Mouse (Mus musculus) right cerebral cortex, postnatal 4 days (tissue): ENCODE results near the gene Olfr750.

Experiments
- DNase-seq: peaks from one replicate; pipeline ENCODE4 v3.0.0-alpha.2; 2022

The Olfr750 gene

GRCm38 (mm10) chr14:51088166-51088969 is 14.1 kb upstream of the Olfr750 start:
- peak; percentile 79 for DNase-seq

GRCm38 (mm10) chr14:51087762-51088161 is 13.5 kb upstream of the Olfr750 start:
- no peak for DNase-seq

- no peak for DNase-seq
Observed at GRCm38 (mm10) chr14:51085911-51086310, 11.7 kb upstream of the Olfr750 start.

DNA sequence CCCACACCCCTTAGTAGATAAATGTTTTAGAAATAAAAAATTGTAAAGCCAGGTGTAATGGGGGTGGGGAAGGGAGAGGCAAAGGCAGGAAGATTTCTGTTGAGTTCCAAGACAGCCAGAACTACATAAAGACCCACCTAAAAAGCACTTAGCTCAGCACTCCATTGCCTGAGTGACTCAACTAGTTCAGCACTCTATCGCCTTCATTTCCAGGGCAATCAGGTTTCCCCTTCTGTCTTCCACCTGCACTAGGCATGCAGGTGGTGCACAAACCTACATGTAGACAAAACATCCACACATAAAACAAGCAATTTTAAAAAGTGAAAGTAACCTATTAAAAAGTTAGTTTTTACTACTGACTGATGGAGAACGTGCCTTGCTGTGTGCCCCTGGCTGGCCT is 10.9 kb upstream of the Olfr750 start:
- DNase-seq = no peak

DNA sequence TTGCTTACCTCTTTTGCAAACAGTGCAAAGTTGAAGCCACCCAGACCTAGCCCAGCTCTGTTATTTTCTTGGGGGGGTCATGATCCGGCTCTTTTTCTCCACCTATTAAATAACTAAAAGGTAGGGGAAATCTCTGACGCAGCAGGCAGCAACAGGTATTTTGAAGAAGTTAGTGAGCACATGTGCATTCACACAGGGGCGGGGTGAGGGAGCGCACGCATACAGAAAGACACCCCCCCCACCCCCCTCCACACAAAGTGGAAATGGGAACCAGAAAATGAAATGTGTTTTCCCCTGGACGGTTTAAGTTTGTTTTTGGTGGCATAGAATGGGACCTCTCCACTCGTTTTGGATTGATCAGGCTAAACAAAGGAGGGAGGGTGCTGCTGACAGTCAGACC is 9.6 kb upstream of the Olfr750 start:
- DNase-seq = no peak

GRCm38 (mm10) chr14:51082599-51083581 is 8.7 kb upstream of the Olfr750 start:
- DNase-seq = peak; percentile 59

- DNase-seq = no peak
Observed at GRCm38 (mm10) chr14:51081035-51081434, 6.8 kb upstream of the Olfr750 start.

- DNase-seq = no peak
Observed at GRCm38 (mm10) chr14:51079180-51079579, 4.9 kb upstream of the Olfr750 start.

- peak; percentile 42 for DNase-seq
Observed at GRCm38 (mm10) chr14:51069617-51070016, 4.6 kb downstream of the Olfr750 start.

GRCm38 (mm10) chr14:51068956-51069355 is 5.3 kb downstream of the Olfr750 start:
- no peak for DNase-seq

DNA sequence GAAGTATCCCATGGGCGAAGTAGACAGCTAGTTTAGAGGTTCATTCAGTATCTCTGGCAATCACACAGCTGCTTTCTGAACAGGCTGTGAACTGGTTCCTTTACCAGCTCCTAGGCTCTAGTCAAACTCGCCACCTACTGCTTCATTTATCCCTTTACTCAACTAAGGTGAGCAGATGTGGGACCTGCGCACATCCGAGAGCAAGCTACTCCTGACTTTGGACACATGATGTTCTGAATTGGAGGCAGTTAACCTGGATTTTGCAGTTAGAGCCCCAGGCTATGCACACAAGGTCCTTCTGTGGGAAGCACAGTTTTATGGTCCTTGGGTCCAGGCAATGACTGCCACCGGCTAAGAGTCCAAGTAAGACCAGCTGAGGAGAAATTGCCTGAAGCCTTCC is 13.5 kb downstream of the Olfr750 start:
- no peak for DNase-seq

DNA sequence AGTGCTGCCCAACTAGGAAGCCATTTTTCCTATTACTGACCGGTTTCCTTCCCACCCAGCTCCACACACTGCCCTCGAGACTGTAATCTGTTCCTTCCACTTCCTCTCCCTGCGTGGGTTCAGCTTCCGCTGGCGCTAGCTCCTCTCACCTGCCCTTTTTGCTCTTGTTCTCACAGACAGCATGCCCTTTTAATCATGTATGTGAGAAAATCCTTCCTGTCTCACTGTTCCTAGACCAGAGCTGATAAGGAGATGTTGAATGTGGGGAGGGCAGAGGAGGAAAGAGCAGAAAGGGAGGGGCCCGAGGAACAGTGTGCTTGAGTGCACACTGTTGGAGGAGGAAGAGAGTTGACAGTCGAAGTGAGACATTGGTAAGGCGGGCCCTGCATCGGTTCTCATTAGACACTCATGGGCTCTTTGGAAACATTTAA is 16.8 kb downstream of the Olfr750 start, which contains the start of gene Rnase12:
Gene Rnase12, minus strand, starts transcription at position 261 of the 431 bp plus-strand sequence.
- DNase-seq = no peak

DNA sequence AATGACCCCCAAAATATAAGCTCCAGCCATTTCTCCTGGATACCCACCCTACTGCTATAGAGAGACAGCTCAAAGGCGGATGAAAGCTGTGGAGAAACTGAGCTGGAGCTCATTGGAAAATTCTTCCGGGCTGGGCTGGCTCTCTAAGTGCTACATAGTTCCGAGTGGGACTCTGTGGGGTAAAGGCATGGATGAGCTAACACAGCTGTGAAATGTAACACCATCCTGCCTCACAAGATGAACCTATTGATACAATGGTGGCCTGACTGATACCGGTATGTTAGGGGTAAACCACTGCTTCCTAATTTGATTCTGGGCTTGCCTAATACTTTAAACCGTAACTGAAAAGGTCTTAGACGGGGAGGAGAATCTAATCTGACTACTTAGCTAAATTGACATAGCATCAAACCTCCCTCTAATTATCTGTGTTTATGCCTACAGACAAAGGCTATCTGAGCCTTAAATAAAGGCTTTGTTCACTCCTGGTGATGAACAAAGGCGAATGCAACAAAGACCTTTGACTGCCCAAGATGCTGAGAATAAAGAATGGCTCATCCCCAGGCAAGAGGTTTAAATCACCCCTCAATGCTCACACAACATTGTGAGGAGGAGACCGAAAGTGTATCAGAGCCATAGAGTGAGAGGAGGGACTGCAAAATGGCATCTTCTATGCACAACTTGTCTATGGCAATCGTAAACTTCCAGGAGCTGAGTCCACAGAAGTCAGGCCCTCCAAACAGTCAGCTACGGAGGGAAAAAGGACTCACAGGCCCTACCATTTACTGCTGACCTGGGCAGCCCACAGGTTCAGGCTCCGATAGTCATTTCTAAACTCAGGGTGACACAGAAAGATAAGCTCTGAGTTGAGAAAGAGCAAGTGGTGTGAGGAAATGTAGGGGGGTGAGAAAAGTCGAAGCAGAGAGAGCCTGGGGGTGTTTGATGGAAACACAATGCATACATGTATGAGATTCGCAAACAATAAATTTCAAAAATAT is 19.7 kb downstream of the Olfr750 start:
- DNase-seq = no peak

DNA sequence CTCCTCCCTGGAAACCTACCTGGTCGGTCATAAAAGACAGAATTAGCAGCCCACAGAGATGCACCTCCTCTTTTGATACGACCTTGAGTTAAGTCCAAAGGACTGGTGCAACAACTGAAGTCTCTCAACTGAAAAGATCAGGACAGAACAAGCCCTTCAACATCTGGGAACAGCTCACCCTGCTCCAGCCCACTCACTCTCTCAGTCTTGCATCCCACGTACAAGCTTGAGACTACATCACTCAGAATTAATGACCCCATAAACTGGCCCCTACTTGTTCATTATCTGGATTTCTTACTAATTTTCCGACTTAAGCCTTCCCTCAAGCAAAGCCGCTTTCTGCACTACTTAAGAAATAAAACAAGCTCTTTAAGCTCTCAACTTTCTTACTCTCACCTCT is 21.1 kb downstream of the Olfr750 start:
- no peak for DNase-seq

GRCm38 (mm10) chr14:51051941-51052340 is 22.3 kb downstream of the Olfr750 start:
- no peak for DNase-seq

- DNase-seq = no peak
Observed at GRCm38 (mm10) chr14:51050063-51050462, 24.2 kb downstream of the Olfr750 start, which contains the start of gene Rnase11. Gene Rnase11 (minus strand): TSS chr14:51050163.

DNA sequence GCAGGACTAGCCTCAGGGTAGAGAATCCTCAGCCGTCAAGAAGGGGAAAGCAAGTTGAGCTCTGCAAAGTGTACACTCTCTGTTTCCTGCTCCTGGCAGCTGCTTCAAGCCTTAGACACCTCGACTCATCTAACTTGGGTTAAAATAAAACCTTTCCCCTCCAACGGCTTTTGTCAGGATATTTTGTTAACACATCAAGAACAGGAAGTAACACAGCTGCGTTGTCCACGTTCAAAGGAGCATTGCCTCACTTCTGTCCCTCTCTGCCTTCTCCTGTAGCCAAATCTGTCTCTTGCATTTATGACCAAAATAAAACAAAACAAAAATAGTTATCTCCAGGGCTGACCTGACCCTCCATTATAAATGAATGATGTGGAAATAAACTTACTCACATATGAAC is 26.4 kb downstream of the Olfr750 start:
- no peak for DNase-seq

DNA sequence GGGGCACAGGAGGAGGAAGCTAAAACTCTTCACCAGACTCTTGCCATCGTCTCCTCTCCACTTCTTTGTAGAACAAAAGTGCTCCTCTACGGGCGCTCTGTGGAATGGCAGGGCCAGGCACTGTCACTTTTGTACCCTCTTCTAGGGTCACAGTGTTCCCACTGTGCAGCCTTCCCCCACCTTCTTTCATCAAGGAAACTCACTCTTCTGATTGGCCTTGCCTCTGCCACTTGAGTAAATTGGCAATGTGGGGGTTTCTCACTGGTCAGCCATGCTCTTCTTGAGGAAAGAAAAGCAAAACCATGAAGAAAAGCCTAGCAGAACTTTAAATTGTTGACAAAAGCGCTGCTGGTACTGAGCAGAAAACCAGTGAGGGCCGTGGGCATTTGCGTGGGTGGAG is 32.5 kb downstream of the Olfr750 start, which contains the start of gene Rnase9:
Gene Rnase9, minus strand, starts transcription at position 101 of the 400 bp plus-strand sequence.
- DNase-seq = no peak

- no peak for DNase-seq
Observed at GRCm38 (mm10) chr14:51036214-51036613, 38.0 kb downstream of the Olfr750 start.

DNA sequence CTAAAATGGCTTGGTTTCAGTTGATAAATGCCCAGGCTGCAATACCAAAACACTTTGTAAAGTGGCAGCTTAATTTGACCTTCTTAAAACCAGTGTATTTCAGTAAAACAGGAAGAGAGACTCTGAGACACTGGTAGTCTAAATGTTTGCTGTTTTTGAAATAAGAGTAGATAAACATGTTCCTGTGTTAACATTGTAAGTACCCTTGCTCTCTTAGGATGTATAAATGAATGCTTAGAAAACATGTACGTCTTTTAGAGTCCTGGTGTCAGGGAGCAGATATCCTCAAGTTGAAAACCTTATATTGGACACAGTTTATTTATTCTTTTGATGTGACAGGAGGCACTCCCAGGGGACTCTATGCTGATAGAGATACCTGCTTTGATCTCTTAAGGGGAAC is 39.0 kb downstream of the Olfr750 start:
- no peak for DNase-seq

DNA sequence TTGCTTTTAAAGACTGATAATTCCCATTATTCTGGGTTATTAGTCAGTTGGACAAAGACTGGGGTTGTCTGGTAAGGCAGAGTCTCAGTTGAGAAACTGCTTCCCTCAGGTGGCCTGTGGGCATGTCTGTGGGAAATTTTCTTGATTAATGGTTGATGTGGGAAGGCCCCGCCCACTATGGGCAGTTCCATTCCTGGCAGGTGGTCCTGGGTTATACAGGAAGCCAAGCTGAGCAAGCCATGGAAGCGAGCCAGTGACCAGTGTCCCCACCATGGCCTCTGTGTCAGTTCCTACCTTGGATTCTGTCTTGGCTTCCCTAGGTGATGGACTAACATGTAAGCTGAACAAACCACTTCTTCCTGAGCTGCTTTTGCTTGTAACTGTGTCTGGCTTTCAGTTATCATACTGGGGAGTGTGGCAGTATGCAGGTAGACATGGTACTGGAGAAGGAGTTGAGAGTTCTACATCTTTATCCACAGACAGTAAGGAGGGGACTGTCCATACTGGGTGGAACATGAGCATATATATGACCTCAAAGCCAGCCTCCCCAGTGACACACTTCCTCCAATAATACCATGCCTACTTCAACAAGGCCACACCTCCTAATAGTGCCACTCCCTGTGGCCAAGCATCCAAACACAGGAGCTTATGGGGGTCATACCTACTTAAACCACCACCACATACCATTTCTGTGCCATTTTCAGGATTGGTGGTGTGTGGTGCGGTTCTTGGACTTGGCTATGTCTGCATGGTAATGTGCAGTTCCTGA is 46.7 kb downstream of the Olfr750 start:
- no peak for DNase-seq
